ENCODE assay signal across 20 mouse cellular contexts in genomic region chr16:45037521-45037888, GRCm38 (mm10). TPM values are rescaled to one million over a fixed set of nuclear protein-coding genes. Genes with fewer than 3 reads are reported as not detected.
DNase-seq lines count a peak whose midpoint lies in the region; ATAC-seq and TF ChIP-seq lines count a peak whose summit lies in the region.
"Had no signal": no experiment of that assay in that cellular context is flagged by ENCODE, and none has a peak within 500 bp of the region (broad histone marks: within the 10 kb centered on the region; RNA-seq: fewer than 3 reads in every experiment).

No protein-coding gene starts in this region.

- no peak overlapping the region for H3K9ac ChIP-seq in forebrain, embryonic 16.5 days (replicated peaks; ENCODE audit: low read depth, low read length)
- no peak overlapping the region for H3K9ac ChIP-seq in forebrain, postnatal 0 days
- H3K9ac ChIP-seq: embryonic facial prominence, embryonic 13.5 days; heart, embryonic 15.5 days; hindbrain, embryonic 13.5 days had no signal

- 49% methylated on average over 3 of the region's 3 CpGs for WGBS in forebrain, embryonic 16.5 days
- WGBS in forebrain, postnatal 0 days = 54% methylated on average over 3 of the region's 3 CpGs

- peak; percentile 41; the same call in 1 of the 2 replicates for ATAC-seq in forebrain, embryonic 16.5 days
- no peak for ATAC-seq in forebrain, postnatal 0 days
- ATAC-seq: activated CD4-positive, CD25-positive, alpha-beta regulatory T cell, adult 4 months; hindbrain, postnatal 0 days had no signal

- H3K36me3 ChIP-seq in forebrain, embryonic 16.5 days (ENCODE audit: control insufficient read depth, insufficient read depth) = no peaks in the 10 kb centered on the region
- H3K36me3 ChIP-seq in forebrain, postnatal 0 days (ENCODE audit: insufficient read depth) = no peaks in the 10 kb centered on the region
- H3K36me3 ChIP-seq: embryonic facial prominence, embryonic 13.5 days; heart, embryonic 10.5 days; heart, embryonic 15.5 days; hindbrain, embryonic 13.5 days had no signal

- no peaks in the 10 kb centered on the region for H3K4me1 ChIP-seq in forebrain, embryonic 16.5 days (replicated peaks; ENCODE audit: control insufficient read depth, insufficient read depth, low read length)
- no peaks in the 10 kb centered on the region for H3K4me1 ChIP-seq in forebrain, postnatal 0 days (ENCODE audit: insufficient read depth)
- peaks cover 8% of the 10 kb centered on the region for H3K4me1 ChIP-seq in embryonic fibroblast, embryonic 13.5 days (ENCODE audit: control insufficient read depth, insufficient read depth, low read length)
- H3K4me1 ChIP-seq: embryonic facial prominence, embryonic 13.5 days; heart, embryonic 10.5 days; heart, embryonic 15.5 days; hindbrain, embryonic 13.5 days had no signal

- no peaks in the 10 kb centered on the region for H3K27me3 ChIP-seq in forebrain, embryonic 16.5 days (replicated peaks; ENCODE audit: control insufficient read depth, insufficient read depth, low read length)
- no peaks in the 10 kb centered on the region for H3K27me3 ChIP-seq in forebrain, postnatal 0 days (ENCODE audit: insufficient read depth, low read length)
- H3K27me3 ChIP-seq: embryonic facial prominence, embryonic 13.5 days; heart, embryonic 15.5 days; hindbrain, embryonic 13.5 days; Patski had no signal

- H3K9me3 ChIP-seq in forebrain, embryonic 16.5 days (ENCODE audit: control insufficient read depth, low read length) = no peaks in the 10 kb centered on the region
- no peaks in the 10 kb centered on the region for H3K9me3 ChIP-seq in forebrain, postnatal 0 days (ENCODE audit: low read length)
- H3K9me3 ChIP-seq: embryonic facial prominence, embryonic 13.5 days; heart, embryonic 10.5 days; heart, embryonic 15.5 days; hindbrain, embryonic 13.5 days had no signal

- DNase-seq in adrenal gland, postnatal 25 days = peak; percentile 4
- no peak for DNase-seq in adrenal gland, postnatal 10 days
- no peak for DNase-seq in forebrain, postnatal 0 days
- DNase-seq in 3134 (ENCODE audit: extremely low read depth, insufficient read length, low spot score) = peak; percentile 6
- DNase-seq in left cerebral cortex, adult 2 months (ENCODE audit: extremely low spot score in 1 of 2, low spot score in 2 of 2) = no peak
- DNase-seq: cerebellum, adult 11-12 months; cerebellum, adult 9-10 months; cerebellum, postnatal 25 days; kidney, adult 18-20 months had no signal

- TF ChIP-seq CTCF in forebrain, postnatal 0 days (IDR thresholded peaks at IDR 0.05; ENCODE audit: low read depth) = no peak
- no peak for TF ChIP-seq CTCF in embryonic fibroblast, embryonic 13.5 days (IDR thresholded peaks at IDR 0.05; ENCODE audit: borderline replicate concordance, insufficient read depth, low read length)
- TF ChIP-seq CTCF in left cerebral cortex, adult 2 months (IDR thresholded peaks at IDR 0.05) = no peak

- no peak overlapping the region for H3K27ac ChIP-seq in forebrain, embryonic 16.5 days (ENCODE audit: low read length)
- no peak overlapping the region for H3K27ac ChIP-seq in forebrain, postnatal 0 days (ENCODE audit: low read depth, low read length)
- peak overlapping the region; percentile 100 for H3K27ac ChIP-seq in embryonic fibroblast, embryonic 13.5 days (ENCODE audit: insufficient read depth, low read length)
- H3K27ac ChIP-seq in left cerebral cortex, adult 2 months = no peak overlapping the region
- H3K27ac ChIP-seq: embryonic facial prominence, embryonic 13.5 days; heart, embryonic 10.5 days; heart, embryonic 15.5 days; hindbrain, embryonic 13.5 days; hindbrain, postnatal 0 days had no signal

- H3K4me2 ChIP-seq in forebrain, embryonic 16.5 days (ENCODE audit: low read length) = no peak overlapping the region
- H3K4me2 ChIP-seq in forebrain, postnatal 0 days (ENCODE audit: low read depth) = no peak overlapping the region
- H3K4me2 ChIP-seq: embryonic facial prominence, embryonic 13.5 days; heart, embryonic 15.5 days; hindbrain, embryonic 13.5 days had no signal

- intact Hi-C loops in left cerebral cortex, adult 2 months (cut with DNase I) = no loop called here

- H3K4me3 ChIP-seq in forebrain, embryonic 16.5 days (replicated peaks; ENCODE audit: low read length) = no peak overlapping the region
- H3K4me3 ChIP-seq in forebrain, postnatal 0 days (ENCODE audit: low read depth, low read length) = no peak overlapping the region
- H3K4me3 ChIP-seq in embryonic fibroblast, embryonic 13.5 days (ENCODE audit: insufficient read depth, low read length) = no peak overlapping the region
- H3K4me3 ChIP-seq in left cerebral cortex, adult 2 months = no peak overlapping the region
- H3K4me3 ChIP-seq: embryonic facial prominence, embryonic 13.5 days; heart, embryonic 10.5 days; heart, embryonic 15.5 days; hindbrain, embryonic 13.5 days had no signal

- no peak for TF ChIP-seq POLR2A in embryonic fibroblast, embryonic 13.5 days (IDR thresholded peaks at IDR 0.05; ENCODE audit: low read depth, low read length)

RNA-seq across cellular contexts. Expression of gene Ccdc80, which starts 55.7 kb away (rescaled TPM):
- 18.3 and 19.0 TPM in 2 replicates for total RNA-seq in adrenal gland, postnatal 25 days (2021)
- total RNA-seq in adrenal gland, postnatal 10 days (2021) = 10 to 100 TPM; 60.7 to 82.4 TPM
- polyA plus RNA-seq in forebrain, embryonic 16.5 days (2015; fragmentation: Nextera tagmentation; extraction: Ambion mirVana) = 19.6 and 32.8 TPM in 2 replicates
- 11.5 and 15.9 TPM in 2 replicates for total RNA-seq in forebrain, postnatal 0 days (2014; rRNA removed)
- 19.5 and 22.4 TPM in 2 replicates for polyA plus RNA-seq in forebrain, postnatal 0 days (2015; fragmentation: Nextera tagmentation; extraction: Ambion mirVana)
- polyA plus RNA-seq in embryonic fibroblast, embryonic 13.5 days (2011; ENCODE audit: insufficient read length, low read depth, missing spikeins) = 640 and 641 TPM in 2 replicates
- 1 to 10 TPM; 5.1 to 5.7 TPM for total RNA-seq in left cerebral cortex, adult 2 months (2021)
- total RNA-seq: hematopoietic stem cell, adult 5-6 weeks; MEL had no signal

Comparison
In these comparisons a context has a peak if more than half of its experiments do, and no peak if none do; other contexts are left out.
1. DNase-seq: peak in adrenal gland, postnatal 25 days (single experiment) and 3134 (single experiment); none in adrenal gland, postnatal 10 days (single experiment), forebrain, postnatal 0 days (single experiment) and left cerebral cortex, adult 2 months (0 of 2).